Mouse (Mus musculus) brain, embryonic 14.5 days (tissue): ENCODE data around the gene Zfp853.

ENCODE experiments used
- CTCF ChIP-seq: fragments of 200-500 bp; IDR thresholded peaks from 2 replicates; pipeline ENCODE4 v1.5.1; 2012; ENCODE audit warnings: inconsistent platforms, mild to moderate bottlenecking, moderate library complexity, borderline replicate concordance; ENCODE audit not compliant: insufficient read depth, insufficient read length; ENCODE audit errors: extremely low read depth
- POLR2A ChIP-seq: fragments of 200-500 bp; IDR thresholded peaks from 2 replicates; pipeline ENCODE4 v1.6.1; 2012; ENCODE audit warnings: mild to moderate bottlenecking, inconsistent platforms, borderline replicate concordance; ENCODE audit not compliant: poor library complexity, insufficient read depth, insufficient read length, severe bottlenecking; ENCODE audit errors: extremely low read depth

DNA sequence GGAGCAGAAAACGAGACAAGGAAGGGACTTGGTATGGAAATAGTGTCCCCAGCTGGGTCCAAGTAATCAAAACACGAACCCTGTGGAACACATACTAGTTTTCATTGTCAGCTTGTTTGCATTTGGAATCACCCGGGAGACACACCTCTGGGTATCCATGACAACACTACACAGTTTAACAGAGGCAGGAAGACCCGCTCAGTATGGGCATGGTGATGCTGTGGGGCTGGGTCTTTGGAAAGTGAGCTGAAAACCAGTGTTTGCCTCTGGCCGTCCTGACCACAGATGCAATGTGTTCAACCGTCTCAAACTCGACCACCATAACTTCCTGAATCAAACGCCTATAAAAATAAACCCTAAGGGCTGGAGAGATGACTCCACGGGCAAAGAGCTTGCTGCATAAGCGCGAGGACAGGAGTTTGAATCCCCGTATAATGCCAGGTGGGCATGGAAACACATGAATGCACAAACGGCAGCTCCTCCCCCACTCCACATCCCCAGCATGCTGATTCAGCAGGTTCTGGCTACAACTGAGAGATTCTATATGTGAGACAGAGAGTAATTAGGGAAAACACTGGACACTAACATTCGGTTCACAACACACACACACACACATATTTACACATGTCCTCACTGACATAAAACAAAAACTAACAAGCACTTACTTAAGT lies 41.1 kb upstream of the Zfp853 start:
- TF ChIP-seq CTCF = no peak
- TF ChIP-seq POLR2A = no peak
